Mouse (Mus musculus) stomach, embryonic 14.5 days (tissue): ENCODE measurements around the gene Tmem63c. TPM values are rescaled to one million over a fixed set of nuclear protein-coding genes. Genes with fewer than 3 reads are reported as not detected.

Experiments used
- ATAC-seq: fragments of 200-750 bp; cut with Nextera tagmentation; 2 replicates; pipeline ENCODE4 v1.8.0; 2017; ENCODE audit warnings: low read depth, moderate TSS enrichment; ENCODE audit not compliant: insufficient number of reproducible peaks, insufficient read depth, low FRiP score
- H3K27ac ChIP-seq: fragments of 300-500 bp; sonication (generic); 2 replicates; pipeline ENCODE4 v1.5.1; 2014; ENCODE audit warnings: mild to moderate bottlenecking, low read length, moderate library complexity, mixed read lengths
- H3K27me3 ChIP-seq: fragments of 300-500 bp; sonication (generic); 2 replicates; pipeline ENCODE4 v1.6.1; 2014; ENCODE audit warnings: low read length, control low read depth, mixed read lengths; ENCODE audit not compliant: control insufficient read depth, insufficient read depth
- H3K36me3 ChIP-seq: fragments of 300-500 bp; sonication (generic); 2 replicates; pipeline ENCODE4 v1.6.1; 2014; ENCODE audit warnings: mild to moderate bottlenecking, control low read depth, low read length, moderate library complexity, mixed read lengths; ENCODE audit not compliant: control insufficient read depth, insufficient read depth
- H3K4me1 ChIP-seq: fragments of 300-500 bp; sonication (generic); 2 replicates; pipeline ENCODE4 v1.6.1; 2014; ENCODE audit warnings: low read length, control low read depth, mixed read lengths; ENCODE audit not compliant: control insufficient read depth, insufficient read depth
- H3K4me2 ChIP-seq: fragments of 300-500 bp; sonication (generic); replicated peaks from 2 replicates; pipeline ENCODE4 v1.6.1; 2014; ENCODE audit warnings: low read depth, low read length, control low read depth
- H3K4me3 ChIP-seq: fragments of 300-500 bp; sonication (generic); 2 replicates; pipeline ENCODE4 v1.5.1; 2014; ENCODE audit warnings: low read depth, low read length, control low read depth
- H3K9ac ChIP-seq: fragments of 300-500 bp; sonication (generic); replicated peaks from 2 replicates; pipeline ENCODE4 v1.6.1; 2014; ENCODE audit warnings: low read depth, mild to moderate bottlenecking, control low read depth, low read length, moderate library complexity, mixed read lengths
- H3K9me3 ChIP-seq: fragments of 300-500 bp; sonication (generic); 2 replicates; pipeline ENCODE4 v1.6.1; 2016; ENCODE audit warnings: low read depth, low read length, control low read depth; ENCODE audit not compliant: control insufficient read depth
- WGBS: fragments of 180-500 bp; shearing (Covaris S2); extraction: QIAGEN DNeasy Blood & Tissue Kit; methylation state at CpG from one replicate; pipeline ENCODE4 v1.1.7; 2014; 5-methylcytosine and 5-hydroxymethylcytosine counted together
- polyA plus RNA-seq: library from polyadenylated mRNA; unstranded; fragments of >200 nt; fragmentation: Nextera tagmentation; extraction: Ambion mirVana; gene quantifications from 2 replicates; pipeline ENCODE4 v1.2.1, GENCODE M21; 2014

Gene Tmem63c
- polyA plus RNA-seq, 1 experiment from 2014 or later: 0.77 TPM

- no peaks in the 10 kb centered on the region for H3K9me3 ChIP-seq
- H3K27me3 ChIP-seq: no peaks in the 10 kb centered on the region
- H3K36me3 ChIP-seq: no peaks in the 10 kb centered on the region
- no peak for ATAC-seq
- H3K27ac ChIP-seq: no peak overlapping the region
- 75% methylated on average over 4 of the region's 4 CpGs for WGBS
- H3K9ac ChIP-seq: no peak overlapping the region
- no peak overlapping the region for H3K4me3 ChIP-seq
- no peaks in the 10 kb centered on the region for H3K4me1 ChIP-seq
- no peak overlapping the region for H3K4me2 ChIP-seq
These were observed 16.5 kb upstream of the Tmem63c start for GRCm38 (mm10) chr12:87004596-87004995.

- Histone ChIP-seq H3K4me2 (no peak overlapping the region), H3K36me3 (no peaks in the 10 kb centered on the region), H3K9ac (no peak overlapping the region), H3K4me3 (no peak overlapping the region), H3K27ac (no peak overlapping the region), H3K4me1 (no peaks in the 10 kb centered on the region), H3K27me3 (no peaks in the 10 kb centered on the region), H3K9me3 (no peaks in the 10 kb centered on the region)
- 40% methylated on average over 3 of the region's 3 CpGs for WGBS
- no peak for ATAC-seq
These were observed 4.1 kb upstream of the Tmem63c start for GRCm38 (mm10) chr12:87017041-87017440.

- no peak for ATAC-seq
- WGBS: 84% methylated on average over 2 of the region's 2 CpGs
These were observed 2.4 kb upstream of the Tmem63c start for GRCm38 (mm10) chr12:87018756-87019155.

DNA sequence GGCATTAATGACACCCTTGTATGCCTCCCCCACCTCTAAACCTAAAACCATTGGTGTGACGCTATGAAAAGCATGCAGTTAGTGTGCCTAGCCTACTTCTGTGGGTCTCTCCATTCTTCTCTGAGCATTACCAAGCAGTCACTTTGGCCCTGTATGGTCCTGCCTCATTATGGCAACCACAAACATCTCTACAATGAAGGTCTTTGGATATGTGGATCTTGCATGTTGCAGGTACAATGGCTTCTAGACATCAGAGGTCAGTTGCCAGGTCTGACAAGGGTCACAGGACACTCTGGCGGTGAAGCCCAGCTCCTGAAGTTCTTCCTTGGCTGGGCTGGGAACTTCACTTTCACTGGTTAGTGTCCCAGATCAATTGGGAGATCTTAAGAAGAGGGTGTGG is 866 bp downstream of the Tmem63c start:
- Histone ChIP-seq H3K4me2 (no peak overlapping the region), H3K9ac (no peak overlapping the region), H3K4me3 (no peak overlapping the region), H3K27ac (no peak overlapping the region), H3K27me3 (no peaks in the 10 kb centered on the region; the same call in 1 of the 2 replicates), H3K9me3 (no peaks in the 10 kb centered on the region), H3K36me3 (no peaks in the 10 kb centered on the region), H3K4me1 (no peaks in the 10 kb centered on the region)
- WGBS: 77% methylated on average over 2 of the region's 2 CpGs
- no peak for ATAC-seq

More at GRCm38 (mm10) chr12:87018756-87019155, 2.4 kb upstream of the Tmem63c start:
- no peaks in the 10 kb centered on the region for H3K4me1 ChIP-seq
- H3K27ac ChIP-seq: no peak overlapping the region
- H3K36me3 ChIP-seq: no peaks in the 10 kb centered on the region
- H3K9me3 ChIP-seq: no peaks in the 10 kb centered on the region
- H3K4me3 ChIP-seq: no peak overlapping the region
- H3K27me3 ChIP-seq: no peaks in the 10 kb centered on the region
- H3K4me2 ChIP-seq: no peak overlapping the region
- no peak overlapping the region for H3K9ac ChIP-seq

- ATAC-seq: no peak
- Histone ChIP-seq H3K4me1 (no peaks in the 10 kb centered on the region), H3K9me3 (no peaks in the 10 kb centered on the region), H3K27me3 (no peaks in the 10 kb centered on the region; the same call in 1 of the 2 replicates), H3K9ac (no peak overlapping the region), H3K4me2 (no peak overlapping the region), H3K4me3 (no peak overlapping the region), H3K27ac (no peak overlapping the region), H3K36me3 (no peaks in the 10 kb centered on the region)
- 65% methylated on average over 3 of the region's 3 CpGs for WGBS
These were observed 2.3 kb downstream of the Tmem63c start for GRCm38 (mm10) chr12:87023456-87023855.

- ATAC-seq: peak; percentile 76
- H3K27ac ChIP-seq: no peak overlapping the region
- H3K4me2 ChIP-seq: peak overlapping the region; percentile 35
- H3K4me1 ChIP-seq: no peaks in the 10 kb centered on the region
- no peaks in the 10 kb centered on the region for H3K36me3 ChIP-seq
- peak overlapping the region; percentile 15; the same call in 1 of the 2 replicates for H3K4me3 ChIP-seq
- H3K9me3 ChIP-seq: no peaks in the 10 kb centered on the region
- WGBS: 4% methylated on average over 30 of the region's 30 CpGs
- H3K9ac ChIP-seq: no peak overlapping the region
- H3K27me3 ChIP-seq: no peaks in the 10 kb centered on the region; the same call in 1 of the 2 replicates
These were observed 5.2 kb downstream of the Tmem63c start for GRCm38 (mm10) chr12:87026109-87026870.

- WGBS: 10% methylated on average over 8 of the region's 8 CpGs
- Histone ChIP-seq H3K4me3 (peak overlapping the region; percentile 15; the same call in 1 of the 2 replicates), H3K4me2 (peak overlapping the region; percentile 35), H3K27ac (no peak overlapping the region), H3K9me3 (no peaks in the 10 kb centered on the region), H3K36me3 (no peaks in the 10 kb centered on the region), H3K9ac (no peak overlapping the region), H3K4me1 (no peaks in the 10 kb centered on the region), H3K27me3 (no peaks in the 10 kb centered on the region; the same call in 1 of the 2 replicates)
- no peak for ATAC-seq
These were observed 5.7 kb downstream of the Tmem63c start for GRCm38 (mm10) chr12:87026871-87027240.

GRCm38 (mm10) chr12:87027391-87027790 is 6.3 kb downstream of the Tmem63c start:
- H3K4me1 ChIP-seq: no peaks in the 10 kb centered on the region
- no peak overlapping the region for H3K9ac ChIP-seq
- H3K36me3 ChIP-seq: no peaks in the 10 kb centered on the region
- no peak overlapping the region for H3K4me3 ChIP-seq
- no peaks in the 10 kb centered on the region for H3K9me3 ChIP-seq
- no peaks in the 10 kb centered on the region; the same call in 1 of the 2 replicates for H3K27me3 ChIP-seq
- no peak overlapping the region for H3K4me2 ChIP-seq
- 48% methylated on average over 5 of the region's 5 CpGs for WGBS
- no peak for ATAC-seq
- H3K27ac ChIP-seq: no peak overlapping the region
